Mouse (Mus musculus): ENCODE measurements at regions not wholly inside any gene's neighbourhood (a gene's known extent, or its start where the extent isn't known, plus 50 kb on each side); places are given as distances from the start of the nearest gene placed in this dataset.

DNA sequence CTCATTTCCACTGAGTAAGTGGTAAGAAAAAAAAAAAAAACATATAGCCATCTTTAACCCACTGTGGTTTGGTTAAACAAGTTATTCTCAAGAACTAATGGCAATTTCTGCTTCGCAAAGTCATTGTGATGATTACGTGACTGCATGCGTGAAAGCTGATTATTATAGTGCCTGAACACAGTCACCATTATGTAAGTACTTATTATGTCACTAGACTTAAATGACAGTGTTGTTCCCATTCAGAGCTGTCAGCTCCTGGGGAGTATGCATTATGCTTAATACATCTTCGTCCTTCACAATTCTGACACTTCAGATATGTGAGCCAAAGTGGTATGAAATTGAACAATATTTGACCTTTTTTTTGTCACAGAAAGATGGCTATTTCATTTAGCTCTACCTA lies 71.3 kb upstream of the Kcnd3 start:
- no peak for DNase-seq

DNA sequence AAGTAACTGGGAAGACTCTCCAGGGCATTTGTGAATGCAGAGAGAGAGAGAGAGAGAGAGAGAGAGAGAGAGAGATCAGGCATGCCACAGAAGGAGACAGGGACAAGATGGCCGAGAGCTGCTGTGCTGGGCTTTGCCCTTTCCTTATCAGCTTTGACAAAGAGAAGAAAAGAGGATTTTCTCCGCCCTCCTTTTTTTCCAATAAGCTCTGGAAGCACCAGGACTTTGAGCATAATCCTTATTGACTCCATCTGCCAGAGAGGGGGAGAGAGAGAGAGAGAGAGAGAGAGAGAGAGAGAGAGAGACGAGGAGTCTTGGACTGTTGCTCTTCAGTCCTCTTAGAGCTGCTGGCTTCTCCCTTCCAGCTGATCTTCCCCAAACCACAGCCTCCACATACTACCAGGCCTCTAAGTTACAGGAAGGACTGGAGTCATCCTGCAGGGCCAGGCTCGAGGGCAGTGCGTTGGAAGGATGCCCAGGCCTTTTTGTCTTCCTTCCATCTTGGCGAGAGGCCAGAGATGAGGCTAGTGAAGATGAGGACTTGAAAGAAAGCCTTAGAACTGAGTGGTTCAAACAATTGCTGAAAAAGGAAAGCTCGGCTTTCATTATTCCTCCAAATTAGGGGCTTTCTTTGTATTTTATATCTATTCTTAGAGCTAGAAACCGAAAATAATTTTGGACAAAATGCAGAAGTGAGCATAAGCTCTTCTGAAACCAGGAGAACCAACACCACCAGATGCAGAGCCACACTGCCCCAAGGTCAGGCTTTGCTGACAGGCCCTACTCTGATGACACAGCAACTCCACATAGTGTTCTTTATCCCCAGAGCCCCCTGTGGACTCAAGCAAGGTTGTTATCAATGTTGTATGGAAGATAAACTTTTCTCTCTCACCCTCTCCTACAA lies 59.3 kb upstream of the Kcnd3 start:
- DNase-seq: peak; percentile 68 to 75
